Comparison of ENCODE assay signal across 28 mouse cellular contexts in genomic region chr12:65497602-65498001, GRCm38 (mm10).
"Had no signal": no experiment of that assay in that cellular context is flagged by ENCODE, and none has a peak within 500 bp of the region (broad histone marks: within the 10 kb centered on the region; RNA-seq: fewer than 3 reads in every experiment).

No protein-coding gene starts in this region.

- H3K4me1 ChIP-seq: embryonic facial prominence, embryonic 10.5 days; embryonic facial prominence, embryonic 12.5 days; embryonic facial prominence, embryonic 13.5 days; embryonic facial prominence, embryonic 15.5 days; forebrain, embryonic 10.5 days; forebrain, embryonic 12.5 days; forebrain, embryonic 13.5 days; forebrain, embryonic 15.5 days had no signal

- H3K27me3 ChIP-seq: embryonic facial prominence, embryonic 12.5 days; embryonic facial prominence, embryonic 13.5 days; embryonic facial prominence, embryonic 15.5 days; forebrain, embryonic 12.5 days; forebrain, embryonic 13.5 days; forebrain, embryonic 15.5 days had no signal

- H3K9me3 ChIP-seq: embryonic facial prominence, embryonic 12.5 days; embryonic facial prominence, embryonic 13.5 days; embryonic facial prominence, embryonic 15.5 days; forebrain, embryonic 13.5 days; forebrain, embryonic 15.5 days had no signal

- H3K36me3 ChIP-seq: embryonic facial prominence, embryonic 10.5 days; embryonic facial prominence, embryonic 12.5 days; embryonic facial prominence, embryonic 13.5 days; embryonic facial prominence, embryonic 15.5 days; forebrain, embryonic 10.5 days; forebrain, embryonic 12.5 days; forebrain, embryonic 15.5 days had no signal

- H3K4me2 ChIP-seq: embryonic facial prominence, embryonic 12.5 days; embryonic facial prominence, embryonic 13.5 days; embryonic facial prominence, embryonic 15.5 days; forebrain, embryonic 12.5 days; forebrain, embryonic 13.5 days; forebrain, embryonic 15.5 days had no signal

- ATAC-seq: forebrain, embryonic 13.5 days; forebrain, embryonic 14.5 days; forebrain, embryonic 15.5 days; forebrain, embryonic 16.5 days; forebrain, postnatal 0 days had no signal

- H3K9ac ChIP-seq: embryonic facial prominence, embryonic 12.5 days; embryonic facial prominence, embryonic 13.5 days; embryonic facial prominence, embryonic 15.5 days; forebrain, embryonic 12.5 days; forebrain, embryonic 13.5 days; forebrain, embryonic 15.5 days; forebrain, postnatal 0 days had no signal

- DNase-seq: cerebellum, adult 8-10 months; cerebellum, adult 9-10 months; cerebellum, adult 9-11 months; cerebellum, postnatal 10 days; cerebellum, postnatal 14 days; cerebellum, postnatal 25 days; cerebellum, postnatal 36 days; embryo, embryonic 11 days; forebrain, postnatal 0 days; gastrocnemius, adult 2 months; gastrocnemius, postnatal 10 days; gastrocnemius, postnatal 14 days; gastrocnemius, postnatal 25 days; gastrocnemius, postnatal 36 days; heart, adult 11 months; heart, adult 18-20 months; heart, adult 2 months had no signal

- H3K27ac ChIP-seq: embryonic facial prominence, embryonic 10.5 days; embryonic facial prominence, embryonic 12.5 days; embryonic facial prominence, embryonic 13.5 days; embryonic facial prominence, embryonic 15.5 days; forebrain, embryonic 10.5 days; forebrain, embryonic 12.5 days; forebrain, embryonic 13.5 days; forebrain, embryonic 15.5 days; gastrocnemius, adult 2 months; heart, adult 2 months had no signal

- H3K4me3 ChIP-seq: embryonic facial prominence, embryonic 10.5 days; embryonic facial prominence, embryonic 12.5 days; embryonic facial prominence, embryonic 13.5 days; embryonic facial prominence, embryonic 15.5 days; erythroblast, embryonic 14.5 days; forebrain, embryonic 10.5 days; forebrain, embryonic 12.5 days; forebrain, embryonic 13.5 days; forebrain, embryonic 15.5 days; gastrocnemius, adult 2 months; heart, adult 2 months had no signal
